Mouse (Mus musculus): ENCODE measurements at regions not wholly inside any gene's neighbourhood (a gene's known extent, or its start where the extent isn't known, plus 50 kb on each side); places are given as distances from the start of the nearest gene placed in this dataset.

DNA sequence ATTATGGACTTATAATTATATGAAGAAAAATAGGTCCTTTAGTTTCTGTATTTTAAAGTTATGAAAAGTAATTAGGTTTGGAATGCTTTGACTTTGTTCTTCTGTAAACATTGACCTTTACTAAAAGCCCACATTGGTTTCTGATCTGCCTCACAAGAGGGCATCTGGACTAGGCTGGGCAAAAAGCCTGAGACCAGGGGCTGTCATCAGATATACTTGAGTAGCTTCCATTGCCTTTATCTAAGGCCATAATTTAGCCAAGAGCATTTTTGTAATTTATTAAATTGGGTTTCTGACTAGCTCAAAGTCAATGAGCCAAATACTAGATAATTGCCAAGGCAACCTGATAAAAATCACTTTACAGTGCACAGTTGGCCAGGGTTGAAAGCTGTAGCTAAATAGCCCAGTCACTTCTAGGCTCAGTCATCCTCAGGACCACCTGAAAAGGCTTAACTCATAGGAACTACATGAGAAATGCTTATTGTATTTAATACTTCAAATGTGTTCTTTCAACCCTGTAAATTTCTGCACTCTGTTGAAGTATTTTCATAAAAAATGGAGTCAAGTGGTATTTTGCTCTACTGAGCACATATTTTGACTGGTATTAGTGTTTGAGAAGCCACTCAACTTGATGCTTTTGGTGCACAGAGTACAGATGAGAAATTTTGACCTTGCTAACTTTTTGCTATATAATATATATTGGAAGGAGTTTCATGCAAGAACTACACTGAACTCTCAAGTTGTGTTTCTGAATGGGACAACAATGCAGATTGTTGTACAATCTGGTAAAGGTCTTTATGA lies 1410.9 kb upstream of the Slc10a2 start:
- TF ChIP-seq CTCF (IDR thresholded peaks at IDR 0.05; ENCODE audit: control insufficient read depth, insufficient read depth, insufficient replicate concordance, low read depth, low read length) (no peak), POLR2A (IDR thresholded peaks at IDR 0.05; ENCODE audit: control insufficient read depth, low read depth, low read length) (no peak)
- Histone ChIP-seq H3K4me1 (ENCODE audit: control insufficient read depth, insufficient read depth, low read length) (no peaks in the 10 kb centered on the region), H3K27me3 (ENCODE audit: control insufficient read depth, insufficient read depth, low read length) (no peaks in the 10 kb centered on the region), H3K4me3 (ENCODE audit: control insufficient read depth, low read depth, low read length) (no peak overlapping the region), H3K36me3 (ENCODE audit: control insufficient read depth, insufficient read depth, low read length) (no peaks in the 10 kb centered on the region), H3K27ac (ENCODE audit: control insufficient read depth, insufficient read depth, low read depth, low read length) (no peak overlapping the region)

DNA sequence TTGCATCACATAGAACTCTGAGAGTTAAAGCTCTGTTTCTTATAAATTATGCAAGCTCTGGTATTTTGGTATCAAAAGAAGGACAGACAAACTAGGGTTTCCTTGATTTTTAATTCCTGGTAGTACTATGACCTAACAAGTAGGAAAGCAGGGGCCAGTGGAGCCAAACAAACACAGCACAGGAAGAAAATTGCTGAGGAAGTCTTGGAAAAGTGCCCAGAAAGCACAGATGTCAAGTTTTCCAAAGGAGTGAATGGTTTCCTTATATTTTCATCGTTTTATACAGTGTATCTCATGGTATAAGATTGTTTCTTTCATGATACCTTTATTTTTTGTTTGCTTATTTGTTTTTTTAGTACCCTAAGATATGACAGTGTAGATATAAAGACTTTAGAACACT lies 1387.3 kb upstream of the Slc10a2 start:
- no peaks in the 10 kb centered on the region for H3K27me3 ChIP-seq (ENCODE audit: control insufficient read depth, insufficient read depth, low read length)
- no peaks in the 10 kb centered on the region for H3K4me1 ChIP-seq (ENCODE audit: control insufficient read depth, insufficient read depth, low read length)
- TF ChIP-seq POLR2A (IDR thresholded peaks at IDR 0.05; ENCODE audit: control insufficient read depth, low read depth, low read length) (no peak), CTCF (IDR thresholded peaks at IDR 0.05; ENCODE audit: control insufficient read depth, insufficient read depth, insufficient replicate concordance, low read depth, low read length) (no peak)
- no peaks in the 10 kb centered on the region for H3K36me3 ChIP-seq (ENCODE audit: control insufficient read depth, insufficient read depth, low read length)
- no peak overlapping the region for H3K27ac ChIP-seq (ENCODE audit: control insufficient read depth, insufficient read depth, low read depth, low read length)
- no peak overlapping the region for H3K4me3 ChIP-seq (ENCODE audit: control insufficient read depth, low read depth, low read length)

GRCm38 (mm10) chr8:6481966-6482365 lies 1376.8 kb upstream of the Slc10a2 start:
- H3K36me3 ChIP-seq (ENCODE audit: control insufficient read depth, insufficient read depth, low read length) = no peaks in the 10 kb centered on the region

DNA sequence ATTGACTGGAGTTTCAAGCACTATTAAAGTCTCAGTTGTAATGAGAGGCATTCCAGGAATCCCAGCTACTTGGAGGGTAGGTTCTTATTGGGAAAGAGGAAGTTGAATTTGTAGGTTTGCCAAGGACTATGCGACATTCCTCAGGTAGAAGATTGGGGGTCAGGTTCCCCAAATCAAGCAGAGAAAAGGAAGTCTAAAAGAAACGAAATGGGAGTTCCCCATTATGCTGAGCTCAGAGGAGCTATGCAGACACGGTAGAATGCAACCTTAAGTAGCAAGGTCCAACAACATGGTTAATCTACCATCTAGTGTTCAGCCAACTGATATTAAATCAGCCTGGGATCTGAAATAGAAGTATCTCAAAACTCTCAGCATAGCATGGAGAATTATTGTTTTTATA lies 1365.9 kb upstream of the Slc10a2 start:
- no peaks in the 10 kb centered on the region for H3K36me3 ChIP-seq (ENCODE audit: control insufficient read depth, insufficient read depth, low read length)

More at GRCm38 (mm10) chr8:6481966-6482365, 1376.8 kb upstream of the Slc10a2 start:
- no peak overlapping the region for H3K4me3 ChIP-seq (ENCODE audit: control insufficient read depth, low read depth, low read length)
- no peaks in the 10 kb centered on the region for H3K4me1 ChIP-seq (ENCODE audit: control insufficient read depth, insufficient read depth, low read length)
- H3K27ac ChIP-seq (ENCODE audit: control insufficient read depth, insufficient read depth, low read depth, low read length) = no peak overlapping the region
- TF ChIP-seq CTCF (IDR thresholded peaks at IDR 0.05; ENCODE audit: control insufficient read depth, insufficient read depth, insufficient replicate concordance, low read depth, low read length) (no peak), POLR2A (IDR thresholded peaks at IDR 0.05; ENCODE audit: control insufficient read depth, low read depth, low read length) (no peak)
- H3K27me3 ChIP-seq (ENCODE audit: control insufficient read depth, insufficient read depth, low read length) = no peaks in the 10 kb centered on the region

DNA sequence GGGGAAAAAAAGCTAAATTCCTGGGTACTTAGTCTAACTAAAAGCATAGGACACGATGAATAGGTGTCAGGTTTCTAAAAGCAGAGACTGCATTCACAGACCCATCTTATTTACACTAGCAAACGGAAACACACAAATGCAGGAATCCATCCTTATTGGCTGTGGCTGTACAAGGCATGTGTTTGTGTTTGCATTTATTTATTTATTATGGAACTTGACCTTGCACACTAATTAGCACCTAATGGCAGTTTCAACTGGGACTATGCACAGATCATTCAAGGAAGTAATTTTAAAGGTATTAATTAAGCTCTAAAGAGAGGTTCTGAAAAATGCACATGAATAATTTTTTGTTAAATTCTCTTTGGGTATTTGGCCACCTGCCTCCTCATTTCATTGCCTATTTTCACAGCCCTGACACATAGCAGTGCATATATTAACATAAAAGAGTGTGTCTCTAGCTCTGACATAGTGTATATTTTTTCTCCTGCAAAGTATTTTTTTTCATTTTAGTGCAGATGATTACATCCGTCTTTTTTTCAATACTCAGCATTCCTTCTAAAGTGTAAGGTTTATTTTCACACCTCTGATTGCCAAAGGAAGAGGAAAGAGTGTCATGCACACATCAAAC lies 1351.5 kb upstream of the Slc10a2 start:
- H3K27ac ChIP-seq (ENCODE audit: control insufficient read depth, insufficient read depth, low read depth, low read length) = no peak overlapping the region
- H3K27me3 ChIP-seq (ENCODE audit: control insufficient read depth, insufficient read depth, low read length) = no peaks in the 10 kb centered on the region
- H3K36me3 ChIP-seq (ENCODE audit: control insufficient read depth, insufficient read depth, low read length) = no peaks in the 10 kb centered on the region
- TF ChIP-seq CTCF (IDR thresholded peaks at IDR 0.05; ENCODE audit: control insufficient read depth, insufficient read depth, insufficient replicate concordance, low read depth, low read length) = no peak
- TF ChIP-seq POLR2A (IDR thresholded peaks at IDR 0.05; ENCODE audit: control insufficient read depth, low read depth, low read length) = no peak
- H3K4me3 ChIP-seq (ENCODE audit: control insufficient read depth, low read depth, low read length) = no peak overlapping the region
- no peaks in the 10 kb centered on the region for H3K4me1 ChIP-seq (ENCODE audit: control insufficient read depth, insufficient read depth, low read length)

More for the DNA sequence above, 1365.9 kb upstream of the Slc10a2 start:
- H3K4me1 ChIP-seq (ENCODE audit: control insufficient read depth, insufficient read depth, low read length) = no peaks in the 10 kb centered on the region
- no peak overlapping the region for H3K4me3 ChIP-seq (ENCODE audit: control insufficient read depth, low read depth, low read length)
- no peak overlapping the region for H3K27ac ChIP-seq (ENCODE audit: control insufficient read depth, insufficient read depth, low read depth, low read length)
- TF ChIP-seq POLR2A (IDR thresholded peaks at IDR 0.05; ENCODE audit: control insufficient read depth, low read depth, low read length) = no peak
- no peaks in the 10 kb centered on the region for H3K27me3 ChIP-seq (ENCODE audit: control insufficient read depth, insufficient read depth, low read length)

- TF ChIP-seq POLR2A (IDR thresholded peaks at IDR 0.05; ENCODE audit: control insufficient read depth, low read depth, low read length) (no peak), CTCF (IDR thresholded peaks at IDR 0.05; ENCODE audit: control insufficient read depth, insufficient read depth, insufficient replicate concordance, low read depth, low read length) (no peak)
- Histone ChIP-seq H3K27me3 (ENCODE audit: control insufficient read depth, insufficient read depth, low read length) (no peaks in the 10 kb centered on the region), H3K36me3 (ENCODE audit: control insufficient read depth, insufficient read depth, low read length) (no peaks in the 10 kb centered on the region)
Measured at GRCm38 (mm10) chr8:6448301-6448700, 1343.2 kb upstream of the Slc10a2 start.

DNA sequence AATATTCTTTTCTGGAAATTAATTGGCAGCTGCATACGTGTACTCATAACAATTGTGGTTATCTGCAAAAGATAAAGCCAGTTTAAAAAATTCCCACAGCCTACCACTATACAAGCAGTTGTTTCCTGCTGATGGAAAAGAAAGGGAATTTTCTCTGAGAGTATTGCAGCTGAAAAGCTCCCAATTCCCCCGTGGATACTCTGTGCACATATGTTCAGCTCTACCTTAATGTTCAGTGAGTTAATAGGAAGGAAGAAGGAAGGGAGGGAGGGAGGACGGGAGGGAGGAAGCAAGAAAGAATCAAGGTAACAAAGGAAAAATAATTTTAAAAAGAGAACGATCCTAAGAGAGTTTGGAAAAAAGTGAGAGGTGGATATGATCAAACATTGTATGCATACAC lies 1333.9 kb upstream of the Slc10a2 start:
- Histone ChIP-seq H3K27me3 (ENCODE audit: control insufficient read depth, insufficient read depth, low read length) (no peaks in the 10 kb centered on the region), H3K4me3 (ENCODE audit: control insufficient read depth, low read depth, low read length) (no peak overlapping the region), H3K4me1 (ENCODE audit: control insufficient read depth, insufficient read depth, low read length) (peaks cover 2% of the 10 kb centered on the region; the same call in 1 of the 2 replicates), H3K36me3 (ENCODE audit: control insufficient read depth, insufficient read depth, low read length) (no peaks in the 10 kb centered on the region), H3K27ac (ENCODE audit: control insufficient read depth, insufficient read depth, low read depth, low read length) (no peak overlapping the region)
- TF ChIP-seq CTCF (IDR thresholded peaks at IDR 0.05; ENCODE audit: control insufficient read depth, insufficient read depth, insufficient replicate concordance, low read depth, low read length) (no peak), POLR2A (IDR thresholded peaks at IDR 0.05; ENCODE audit: control insufficient read depth, low read depth, low read length) (no peak)

More at GRCm38 (mm10) chr8:6448301-6448700, 1343.2 kb upstream of the Slc10a2 start:
- H3K4me3 ChIP-seq (ENCODE audit: control insufficient read depth, low read depth, low read length) = no peak overlapping the region
- H3K4me1 ChIP-seq (ENCODE audit: control insufficient read depth, insufficient read depth, low read length) = no peaks in the 10 kb centered on the region
- no peak overlapping the region for H3K27ac ChIP-seq (ENCODE audit: control insufficient read depth, insufficient read depth, low read depth, low read length)
